Mouse (Mus musculus): Measurements from ENCODE around the gene Fndc5. TPM values are rescaled to one million over a fixed set of nuclear protein-coding genes. Genes with fewer than 3 reads are reported as not detected.

Gene Fndc5
- total and polyA plus RNA-seq, 2 experiments, result 0.83 to 0.87 TPM

- 86% methylated on average over 4 of the region's 4 CpGs for WGBS
- Histone ChIP-seq H3K79me2 (ENCODE audit: control insufficient read depth, insufficient read depth, low read length) (no peaks in the 10 kb centered on the region), H3K4me1 (ENCODE audit: control insufficient read depth, insufficient read depth, low read length) (peaks cover 13% of the 10 kb centered on the region), H3K27ac (replicated peaks; ENCODE audit: insufficient read depth, low read depth, low read length) (no peak overlapping the region), H3K36me3 (ENCODE audit: control insufficient read depth, insufficient read depth, low read length) (no peaks in the 10 kb centered on the region), H3K4me3 (ENCODE audit: insufficient read depth, low read depth, low read length) (no peak overlapping the region), H3K9ac (ENCODE audit: low read depth, low read length) (no peak overlapping the region), H3K27me3 (ENCODE audit: control insufficient read depth, insufficient read depth, low read length) (no peaks in the 10 kb centered on the region)
- TF ChIP-seq CTCF (IDR thresholded peaks at IDR 0.05; ENCODE audit: low read depth, low read length) (no peak), POLR2A (IDR thresholded peaks at IDR 0.05; ENCODE audit: extremely low read depth, insufficient read depth, low read length) (no peak)
- no peak for DNase-seq (ENCODE audit: extremely low read depth, low read depth, low spot score)
Observed at GRCm38 (mm10) chr4:129140808-129141207, 4.0 kb downstream of the Fndc5 start.

GRCm38 (mm10) chr4:129141560-129142438 is 5.0 kb downstream of the Fndc5 start:
- no peak for TF ChIP-seq POLR2A (IDR thresholded peaks at IDR 0.05; ENCODE audit: extremely low read depth, insufficient read depth, low read length)
- 0 out of 2 replicates have a peak, but pooled peaks have one; percentile 0 for TF ChIP-seq CTCF (IDR thresholded peaks at IDR 0.05; ENCODE audit: low read depth, low read length)
- DNase-seq (ENCODE audit: extremely low read depth, low read depth, low spot score), result peak; percentile 90
- no peak overlapping the region for H3K4me3 ChIP-seq (ENCODE audit: insufficient read depth, low read depth, low read length)
- 35% methylated on average over 17 of the region's 17 CpGs for WGBS
- H3K79me2 ChIP-seq (ENCODE audit: control insufficient read depth, insufficient read depth, low read length), result no peaks in the 10 kb centered on the region
- H3K36me3 ChIP-seq (ENCODE audit: control insufficient read depth, insufficient read depth, low read length), result no peaks in the 10 kb centered on the region
- H3K27ac ChIP-seq (replicated peaks; ENCODE audit: insufficient read depth, low read depth, low read length), result no peak overlapping the region
- H3K27me3 ChIP-seq (ENCODE audit: control insufficient read depth, insufficient read depth, low read length), result no peaks in the 10 kb centered on the region
- H3K9ac ChIP-seq (ENCODE audit: low read depth, low read length), result no peak overlapping the region
- peaks cover 18% of the 10 kb centered on the region for H3K4me1 ChIP-seq (ENCODE audit: control insufficient read depth, insufficient read depth, low read length)

- no peak for DNase-seq (ENCODE audit: extremely low read depth, low read depth, low spot score)
- TF ChIP-seq POLR2A (IDR thresholded peaks at IDR 0.05; ENCODE audit: extremely low read depth, insufficient read depth, low read length), result no peak
- TF ChIP-seq CTCF (IDR thresholded peaks at IDR 0.05; ENCODE audit: low read depth, low read length), result no peak
- H3K27ac ChIP-seq (replicated peaks; ENCODE audit: insufficient read depth, low read depth, low read length), result peak overlapping the region; percentile 16; the same call in 1 of the 2 replicates
- no peaks in the 10 kb centered on the region for H3K27me3 ChIP-seq (ENCODE audit: control insufficient read depth, insufficient read depth, low read length)
- 26% methylated on average over 11 of the region's 11 CpGs for WGBS
- H3K36me3 ChIP-seq (ENCODE audit: control insufficient read depth, insufficient read depth, low read length), result no peaks in the 10 kb centered on the region
- no peak overlapping the region for H3K9ac ChIP-seq (ENCODE audit: low read depth, low read length)
- peak overlapping the region; percentile 35 for H3K4me3 ChIP-seq (ENCODE audit: insufficient read depth, low read depth, low read length)
- no peaks in the 10 kb centered on the region for H3K79me2 ChIP-seq (ENCODE audit: control insufficient read depth, insufficient read depth, low read length)
- H3K4me1 ChIP-seq (ENCODE audit: control insufficient read depth, insufficient read depth, low read length), result peaks cover 16% of the 10 kb centered on the region
Observed at GRCm38 (mm10) chr4:129142439-129143045, 5.7 kb downstream of the Fndc5 start.

GRCm38 (mm10) chr4:129143509-129143908 is 6.7 kb downstream of the Fndc5 start:
- Histone ChIP-seq H3K4me3 (ENCODE audit: insufficient read depth, low read depth, low read length) (no peak overlapping the region), H3K27me3 (ENCODE audit: control insufficient read depth, insufficient read depth, low read length) (no peaks in the 10 kb centered on the region), H3K9ac (ENCODE audit: low read depth, low read length) (no peak overlapping the region), H3K79me2 (ENCODE audit: control insufficient read depth, insufficient read depth, low read length) (no peaks in the 10 kb centered on the region), H3K4me1 (ENCODE audit: control insufficient read depth, insufficient read depth, low read length) (peaks cover 16% of the 10 kb centered on the region), H3K27ac (replicated peaks; ENCODE audit: insufficient read depth, low read depth, low read length) (no peak overlapping the region), H3K36me3 (ENCODE audit: control insufficient read depth, insufficient read depth, low read length) (no peaks in the 10 kb centered on the region)
- WGBS, result 87% methylated on average over 5 of the region's 5 CpGs
- DNase-seq (ENCODE audit: extremely low read depth, low read depth, low spot score), result peak; percentile 22
- TF ChIP-seq POLR2A (IDR thresholded peaks at IDR 0.05; ENCODE audit: extremely low read depth, insufficient read depth, low read length) (no peak), CTCF (IDR thresholded peaks at IDR 0.05; ENCODE audit: low read depth, low read length) (no peak)

GRCm38 (mm10) chr4:129144401-129145367 is 7.9 kb downstream of the Fndc5 start:
- DNase-seq (ENCODE audit: extremely low read depth, low read depth, low spot score), result no peak
- WGBS, result 87% methylated on average over 16 of the region's 16 CpGs
- TF ChIP-seq CTCF (IDR thresholded peaks at IDR 0.05; ENCODE audit: low read depth, low read length), result no peak
- TF ChIP-seq POLR2A (IDR thresholded peaks at IDR 0.05; ENCODE audit: extremely low read depth, insufficient read depth, low read length), result no peak

More at GRCm38 (mm10) chr4:129144401-129145367, 7.9 kb downstream of the Fndc5 start:
- Histone ChIP-seq H3K36me3 (ENCODE audit: control insufficient read depth, insufficient read depth, low read length) (peaks cover 1% of the 10 kb centered on the region), H3K27me3 (ENCODE audit: control insufficient read depth, insufficient read depth, low read length) (no peaks in the 10 kb centered on the region), H3K4me3 (ENCODE audit: insufficient read depth, low read depth, low read length) (no peak overlapping the region), H3K79me2 (ENCODE audit: control insufficient read depth, insufficient read depth, low read length) (no peaks in the 10 kb centered on the region), H3K9ac (ENCODE audit: low read depth, low read length) (no peak overlapping the region), H3K27ac (replicated peaks; ENCODE audit: insufficient read depth, low read depth, low read length) (no peak overlapping the region), H3K4me1 (ENCODE audit: control insufficient read depth, insufficient read depth, low read length) (peaks cover 16% of the 10 kb centered on the region)

All from liver, adult 2 months (tissue).